14 mouse cellular contexts compared by ENCODE assay signal in the genomic region with DNA sequence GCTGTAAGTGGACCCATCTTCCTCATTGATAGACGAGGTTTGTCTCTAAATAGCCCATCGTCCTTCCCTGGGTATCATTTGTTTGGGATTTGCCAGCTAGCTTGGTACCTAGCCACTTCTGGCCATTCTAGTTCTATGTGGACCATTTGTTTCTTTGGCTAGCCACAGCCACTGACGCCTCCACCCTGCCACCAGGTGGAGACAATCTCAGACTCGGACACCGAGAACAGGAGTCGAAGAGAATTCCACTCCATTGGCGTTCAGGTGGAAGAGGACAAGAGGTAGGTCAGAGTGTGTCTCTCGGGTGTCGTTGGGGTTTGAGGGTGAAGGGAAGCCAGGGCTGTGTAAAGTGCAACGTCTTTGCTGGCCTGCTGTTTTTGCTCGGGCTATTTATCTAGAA. TPM values are rescaled to one million over a fixed set of nuclear protein-coding genes. Genes with fewer than 3 reads are reported as not detected.
A peak's percentile ranks its signal among the peaks of the same experiment; 100 is the strongest.
DNase-seq lines count a peak whose midpoint lies in the region; ATAC-seq lines count a peak whose summit lies in the region.
"Had no signal": no experiment of that assay in that cellular context is flagged by ENCODE, and none has a peak within 500 bp of the region (broad histone marks: within the 10 kb centered on the region; RNA-seq: fewer than 3 reads in every experiment).

No protein-coding gene starts in this region.

- H3K27ac ChIP-seq in kidney, embryonic 14.5 days (ENCODE audit: low read depth, low read length): no peak overlapping the region
- H3K27ac ChIP-seq in midbrain, embryonic 11.5 days (ENCODE audit: low read depth, low read length): no peak overlapping the region
- no peak overlapping the region for H3K27ac ChIP-seq in midbrain, embryonic 14.5 days (replicated peaks; ENCODE audit: low read depth, low read length)
- H3K27ac ChIP-seq: hindbrain, embryonic 15.5 days; limb, embryonic 15.5 days; neural tube, embryonic 15.5 days; stomach, embryonic 15.5 days had no signal

- no peaks in the 10 kb centered on the region for H3K4me1 ChIP-seq in kidney, embryonic 14.5 days (ENCODE audit: control insufficient read depth, insufficient read depth, low read length)
- H3K4me1 ChIP-seq in midbrain, embryonic 11.5 days (ENCODE audit: control insufficient read depth, insufficient read depth, low read length): peaks cover 3% of the 10 kb centered on the region; the same call in 1 of the 2 replicates
- H3K4me1 ChIP-seq in midbrain, embryonic 14.5 days (ENCODE audit: control insufficient read depth, insufficient read depth, low read length): peaks cover 8% of the 10 kb centered on the region; the same call in 1 of the 2 replicates
- H3K4me1 ChIP-seq: stomach, embryonic 15.5 days had no signal

- no peaks in the 10 kb centered on the region for H3K36me3 ChIP-seq in kidney, embryonic 14.5 days (ENCODE audit: control insufficient read depth, insufficient read depth, low read length)
- H3K36me3 ChIP-seq in midbrain, embryonic 11.5 days (ENCODE audit: control insufficient read depth, insufficient read depth, low read length): no peaks in the 10 kb centered on the region
- H3K36me3 ChIP-seq in midbrain, embryonic 14.5 days (ENCODE audit: control insufficient read depth, insufficient read depth, low read length): no peaks in the 10 kb centered on the region
- H3K36me3 ChIP-seq: heart, embryonic 12.5 days; hindbrain, embryonic 15.5 days; limb, embryonic 15.5 days; neural tube, embryonic 15.5 days; stomach, embryonic 15.5 days had no signal

- no peak overlapping the region for H3K9ac ChIP-seq in kidney, embryonic 14.5 days (ENCODE audit: low read depth, low read length)
- no peak overlapping the region for H3K9ac ChIP-seq in midbrain, embryonic 11.5 days (ENCODE audit: low read length)
- H3K9ac ChIP-seq in midbrain, embryonic 14.5 days (replicated peaks; ENCODE audit: low read length): no peak overlapping the region
- H3K9ac ChIP-seq: heart, embryonic 12.5 days; hindbrain, embryonic 15.5 days; limb, embryonic 15.5 days; neural tube, embryonic 15.5 days; stomach, embryonic 15.5 days had no signal

- no peaks in the 10 kb centered on the region for H3K9me3 ChIP-seq in kidney, embryonic 14.5 days (ENCODE audit: control insufficient read depth, low read length)
- H3K9me3 ChIP-seq in midbrain, embryonic 11.5 days (ENCODE audit: control insufficient read depth, low read length): no peaks in the 10 kb centered on the region
- no peaks in the 10 kb centered on the region for H3K9me3 ChIP-seq in midbrain, embryonic 14.5 days (ENCODE audit: control insufficient read depth, low read length)
- H3K9me3 ChIP-seq: heart, embryonic 12.5 days; hindbrain, embryonic 15.5 days; limb, embryonic 15.5 days; neural tube, embryonic 15.5 days; stomach, embryonic 15.5 days had no signal

- H3K4me2 ChIP-seq in kidney, embryonic 14.5 days (replicated peaks; ENCODE audit: low read depth, low read length): no peak overlapping the region
- no peak overlapping the region for H3K4me2 ChIP-seq in midbrain, embryonic 11.5 days
- no peak overlapping the region for H3K4me2 ChIP-seq in midbrain, embryonic 14.5 days (ENCODE audit: low read length)
- H3K4me2 ChIP-seq: hindbrain, embryonic 15.5 days; neural tube, embryonic 15.5 days; stomach, embryonic 15.5 days had no signal

- H3K27me3 ChIP-seq in kidney, embryonic 14.5 days (ENCODE audit: control insufficient read depth, insufficient read depth, low read length): peaks cover 27% of the 10 kb centered on the region
- H3K27me3 ChIP-seq in midbrain, embryonic 11.5 days (ENCODE audit: control insufficient read depth, insufficient read depth, low read length): peaks cover 2% of the 10 kb centered on the region; the same call in 1 of the 2 replicates
- no peaks in the 10 kb centered on the region for H3K27me3 ChIP-seq in midbrain, embryonic 14.5 days (ENCODE audit: control insufficient read depth, insufficient read depth, low read length)
- H3K27me3 ChIP-seq: hindbrain, embryonic 15.5 days had no signal

- H3K4me3 ChIP-seq in kidney, embryonic 14.5 days (ENCODE audit: low read length): no peak overlapping the region
- no peak overlapping the region; the same call in 1 of the 2 replicates for H3K4me3 ChIP-seq in midbrain, embryonic 11.5 days (ENCODE audit: low read depth, low read length)
- H3K4me3 ChIP-seq in midbrain, embryonic 14.5 days (replicated peaks; ENCODE audit: low read depth, low read length): no peak overlapping the region
- H3K4me3 ChIP-seq: heart, embryonic 12.5 days; hindbrain, embryonic 15.5 days; limb, embryonic 15.5 days; neural tube, embryonic 15.5 days; stomach, embryonic 15.5 days had no signal

- 53% methylated on average over 11 of the region's 11 CpGs for WGBS in kidney, embryonic 14.5 days
- WGBS in midbrain, embryonic 11.5 days: 52% methylated on average over 11 of the region's 11 CpGs
- 54% methylated on average over 11 of the region's 11 CpGs for WGBS in midbrain, embryonic 14.5 days

- DNase-seq in kidney, adult 18-20 months: peak; percentile 19
- peak; percentile 75 for DNase-seq in midbrain, embryonic 11.5 days (ENCODE audit: low spot score, missing footprints)
- DNase-seq in midbrain, embryonic 14.5 days: no peak
- DNase-seq in NIH3T3 (ENCODE audit: low read depth): peak; percentile 23
- DNase-seq in cerebellum, postnatal 14 days: peak; percentile 80 to 81
- DNase-seq in urinary bladder, postnatal 10 days (ENCODE audit: low spot score): no peak
- DNase-seq: adrenal gland, adult 8-10 months; right cerebral cortex, postnatal 25 days had no signal

- ATAC-seq in kidney, embryonic 14.5 days (ENCODE audit: low FRiP score, low TSS enrichment): no peak
- ATAC-seq in midbrain, embryonic 11.5 days (ENCODE audit: low FRiP score): no peak
- no peak for ATAC-seq in midbrain, embryonic 14.5 days (ENCODE audit: low FRiP score, low TSS enrichment)

RNA-seq across cellular contexts. Expression of gene Smim12, which starts 28.5 kb away (rescaled TPM):
- 55.2 and 66.2 TPM in 2 replicates for polyA plus RNA-seq in kidney, embryonic 14.5 days (2014; fragmentation: Nextera tagmentation; extraction: Ambion mirVana)
- 54.5 and 60.0 TPM in 2 replicates for polyA plus RNA-seq in midbrain, embryonic 11.5 days (2014; fragmentation: Nextera tagmentation; extraction: Ambion mirVana)
- 43.0 and 52.2 TPM in 2 replicates for polyA plus RNA-seq in midbrain, embryonic 14.5 days (2014; fragmentation: Nextera tagmentation; extraction: Ambion mirVana)

RNA-seq across cellular contexts. Expression of gene Dlgap3, which starts 46.1 kb away (rescaled TPM):
- polyA plus RNA-seq in kidney, embryonic 14.5 days (2014; fragmentation: Nextera tagmentation; extraction: Ambion mirVana): 0.69 and 0.79 TPM in 2 replicates
- 4.0 and 4.4 TPM in 2 replicates for polyA plus RNA-seq in midbrain, embryonic 11.5 days (2014; fragmentation: Nextera tagmentation; extraction: Ambion mirVana)
- 22.3 and 25.5 TPM in 2 replicates for polyA plus RNA-seq in midbrain, embryonic 14.5 days (2014; fragmentation: Nextera tagmentation; extraction: Ambion mirVana)

Comparison
In these comparisons a context has a peak if more than half of its experiments do, and no peak if none do; other contexts are left out.
1. DNase-seq: peak in kidney, adult 18-20 months (single experiment), midbrain, embryonic 11.5 days (single experiment), NIH3T3 (single experiment) and cerebellum, postnatal 14 days (2 of 2); none in midbrain, embryonic 14.5 days (single experiment) and urinary bladder, postnatal 10 days (single experiment).